Mouse (Mus musculus) layer of hippocampus, adult 2 months (tissue): ENCODE measurements around the gene Wnt2b. TPM values are rescaled to one million over a fixed set of nuclear protein-coding genes. Genes with fewer than 3 reads are reported as not detected.

Experiments used
- DNase-seq, 2 experiments: peaks; one replicate each; pipeline ENCODE4 v3.0.0; 2022; ENCODE audit warnings: low spot score in 2 of 2
- H3K27ac ChIP-seq: fragments of 200-600 bp; 2 replicates; pipeline ENCODE4 v1.8.1; 2022
- H3K4me3 ChIP-seq: fragments of 200-600 bp; 2 replicates; pipeline ENCODE4 v1.8.1; 2022; ENCODE audit warnings: mild to moderate bottlenecking
- CTCF ChIP-seq: fragments of 200-600 bp; conservative IDR thresholded peaks from 2 replicates; pipeline ENCODE4 v1.8.1; 2022; ENCODE audit warnings: antibody characterized with exemption, mild to moderate bottlenecking, moderate library complexity
- total RNA-seq, 2 experiments: library from RNA; stranded (reverse); gene quantifications; 2 replicates each; pipeline ENCODE4 v1.2.3; 2021

Wnt2b gene
- total RNA-seq, 2 experiments from 2014 or later: 0.41 to 0.47 TPM

GRCm38 (mm10) chr3:104992709-104993388 is 31.1 kb upstream of the Wnt2b start:
- DNase-seq: peak; percentile 90 to 95
- peak overlapping the region; percentile 64 for H3K27ac ChIP-seq
- H3K4me3 ChIP-seq: peak overlapping the region; percentile 44
- peak; percentile 99 for TF ChIP-seq CTCF

GRCm38 (mm10) chr3:104991703-104992102 is 30.0 kb upstream of the Wnt2b start:
- Histone ChIP-seq H3K4me3 (no peak overlapping the region), H3K27ac (no peak overlapping the region)
- DNase-seq: no peak
- no peak for TF ChIP-seq CTCF

- TF ChIP-seq CTCF: no peak
- no peak for DNase-seq
- Histone ChIP-seq H3K4me3 (no peak overlapping the region), H3K27ac (no peak overlapping the region)
These were observed 26.2 kb upstream of the Wnt2b start for GRCm38 (mm10) chr3:104987884-104988283.

GRCm38 (mm10) chr3:104979735-104980134 is 18.0 kb upstream of the Wnt2b start:
- DNase-seq: no peak
- no peak for TF ChIP-seq CTCF
- no peak overlapping the region for H3K4me3 ChIP-seq
- no peak overlapping the region for H3K27ac ChIP-seq

- Histone ChIP-seq H3K4me3 (peak overlapping the region; percentile 64), H3K27ac (peak overlapping the region; percentile 71; the same call in 1 of the 2 replicates)
- DNase-seq: peak; percentile 61 to 91
- peak; percentile 90 for TF ChIP-seq CTCF
These were observed 6.0 kb upstream of the Wnt2b start for GRCm38 (mm10) chr3:104967548-104968300.

GRCm38 (mm10) chr3:104965991-104966554 is 4.4 kb upstream of the Wnt2b start:
- DNase-seq: no peak
- H3K27ac ChIP-seq: no peak overlapping the region
- no peak overlapping the region for H3K4me3 ChIP-seq
- TF ChIP-seq CTCF: no peak

- Histone ChIP-seq H3K27ac (no peak overlapping the region), H3K4me3 (no peak overlapping the region)
- no peak for TF ChIP-seq CTCF
- DNase-seq: no peak
These were observed 3.5 kb upstream of the Wnt2b start for GRCm38 (mm10) chr3:104965070-104965855.

- TF ChIP-seq CTCF: no peak
- DNase-seq: no peak
- Histone ChIP-seq H3K4me3 (no peak overlapping the region), H3K27ac (no peak overlapping the region)
These were observed 1.9 kb upstream of the Wnt2b start for GRCm38 (mm10) chr3:104963331-104964276.

GRCm38 (mm10) chr3:104962866-104963265 is 1.1 kb upstream of the Wnt2b start:
- DNase-seq: no peak
- Histone ChIP-seq H3K4me3 (no peak overlapping the region), H3K27ac (no peak overlapping the region)
- TF ChIP-seq CTCF: no peak

GRCm38 (mm10) chr3:104962141-104962611 is 455 bp upstream of the Wnt2b start:
- no peak for DNase-seq
- H3K27ac ChIP-seq: no peak overlapping the region
- no peak for TF ChIP-seq CTCF

GRCm38 (mm10) chr3:104960026-104961000 is 1.4 kb downstream of the Wnt2b start:
- no peak for DNase-seq
- no peak for TF ChIP-seq CTCF
- no peak overlapping the region for H3K27ac ChIP-seq
- no peak overlapping the region for H3K4me3 ChIP-seq

More at GRCm38 (mm10) chr3:104962141-104962611, 455 bp upstream of the Wnt2b start:
- H3K4me3 ChIP-seq: peak overlapping the region; percentile 51
